Mouse (Mus musculus) naive thymus-derived CD4-positive, alpha-beta T cell, adult 2 months (primary cell): ENCODE results near the gene Sds.

Source experiments
- DNase-seq: peaks from one replicate; pipeline ENCODE4 v3.0.0-alpha.2; 2011; ENCODE audit warnings: low read depth

Gene Sds

DNA sequence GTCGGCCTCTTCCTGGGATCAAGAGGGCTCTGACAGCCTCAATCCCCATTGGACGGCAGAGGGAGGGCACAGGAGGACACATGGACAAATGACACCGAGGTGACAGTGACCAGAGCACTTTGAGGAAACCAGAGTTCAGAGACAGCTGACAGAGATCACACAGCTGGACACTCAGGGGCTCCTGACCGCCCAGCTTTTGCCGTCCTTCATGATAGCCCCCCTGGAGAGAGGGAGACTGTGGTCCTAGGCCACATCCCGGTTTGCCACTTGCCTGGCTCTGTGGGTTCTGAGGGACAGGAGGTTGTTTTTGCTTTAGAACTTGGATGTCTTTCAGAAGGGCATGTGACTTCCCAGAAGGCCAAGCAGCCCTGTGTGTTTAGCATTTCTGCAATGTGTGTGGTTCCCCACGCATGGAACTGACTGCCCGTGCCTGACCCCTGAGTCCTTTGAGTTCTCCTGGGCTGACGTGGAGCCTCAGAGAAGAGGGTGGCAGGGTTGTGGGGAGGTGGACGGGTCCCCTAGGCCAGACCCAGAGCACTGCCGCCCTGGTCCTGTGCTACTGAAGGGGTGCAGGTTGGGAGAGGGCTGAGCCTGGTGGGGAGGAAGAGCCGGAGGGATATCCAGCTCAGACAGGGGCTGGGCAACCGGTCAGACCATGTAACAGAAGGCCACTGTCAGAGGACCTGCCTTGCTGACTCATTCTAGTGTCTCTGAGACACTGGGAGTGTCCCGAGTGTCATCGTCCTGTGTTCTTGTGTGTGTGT, 40.1 kb downstream of the Sds start:
- no peak for DNase-seq

DNA sequence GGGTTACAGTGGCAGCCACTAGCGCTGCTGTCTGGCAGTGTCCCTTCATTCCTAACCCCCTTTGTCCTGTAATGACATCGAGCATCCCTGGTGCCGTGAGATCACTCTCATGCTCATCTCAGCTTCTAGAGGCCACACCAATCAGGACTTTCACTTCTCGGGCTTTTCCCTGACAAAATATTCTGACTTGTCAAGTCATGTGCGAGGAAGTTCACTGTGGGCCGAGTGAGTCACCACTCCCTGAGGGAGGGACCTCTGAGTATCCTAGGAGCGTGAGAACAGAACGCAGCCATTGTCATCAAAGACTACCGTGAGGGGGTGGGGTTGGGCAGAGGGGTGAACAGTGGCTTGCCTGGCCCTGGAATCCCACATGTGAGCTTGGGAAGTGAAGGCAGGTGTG, 41.2 kb downstream of the Sds start:
- DNase-seq, result no peak

DNA sequence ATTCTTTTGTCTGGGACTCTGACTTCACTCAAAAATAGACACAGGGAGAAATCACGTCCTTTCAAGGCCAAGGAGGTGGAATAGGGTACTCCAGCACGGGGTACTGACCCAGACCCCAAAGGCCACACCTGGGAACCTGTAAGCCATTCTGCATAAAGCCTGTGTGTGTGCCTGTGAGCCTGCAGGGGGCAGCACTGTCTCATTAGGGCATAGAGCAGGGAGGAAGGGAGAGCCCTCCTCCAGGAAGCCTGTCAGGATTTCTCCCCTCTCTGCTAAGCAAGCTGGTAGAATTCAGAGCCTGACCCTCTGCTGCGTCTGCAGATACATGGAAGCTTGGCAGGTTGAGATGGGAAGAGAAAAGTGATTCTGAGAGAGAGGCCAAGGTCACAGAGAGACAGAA, 46.3 kb downstream of the Sds start:
- DNase-seq, result peak; percentile 69

DNA sequence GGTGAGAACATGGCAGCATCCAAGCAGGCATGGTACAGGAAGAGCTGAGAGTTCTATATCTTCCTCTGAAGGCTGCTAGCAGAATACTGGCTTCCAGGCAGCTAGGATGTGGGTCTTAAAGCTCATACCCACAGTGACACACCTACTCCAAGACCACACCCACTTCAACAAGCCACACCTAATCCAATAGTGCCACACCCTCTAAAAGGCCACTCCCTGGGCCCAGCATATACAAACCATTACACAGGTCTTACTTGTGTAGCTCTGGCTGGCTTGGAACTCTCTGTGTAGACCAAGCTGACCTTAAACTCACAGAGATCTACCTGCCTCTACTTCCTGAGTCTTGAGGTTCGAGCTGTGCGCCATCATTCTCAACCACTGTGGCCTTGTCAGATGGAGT, 48.4 kb downstream of the Sds start:
- no peak for DNase-seq

DNA sequence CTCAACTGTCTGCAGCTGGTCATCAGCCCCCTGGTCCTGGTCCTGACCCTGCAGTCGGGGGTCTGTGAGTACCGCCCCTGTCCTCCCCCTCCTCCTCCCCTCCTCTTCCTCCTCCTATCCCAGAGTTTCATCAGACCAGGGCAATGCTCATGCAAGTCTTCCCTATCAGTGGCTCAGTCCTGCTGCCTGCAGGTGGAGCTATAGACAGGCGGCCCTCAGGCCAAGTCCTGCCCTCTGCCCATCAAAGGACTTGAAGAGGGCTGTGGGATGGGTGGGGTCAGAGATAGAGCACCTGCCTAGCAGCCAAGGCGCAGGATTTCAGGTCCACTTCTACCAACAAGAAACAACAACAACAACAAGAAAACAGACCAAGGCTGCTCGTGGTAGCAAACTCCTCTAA, 49.4 kb downstream of the Sds start:
- no peak for DNase-seq

DNA sequence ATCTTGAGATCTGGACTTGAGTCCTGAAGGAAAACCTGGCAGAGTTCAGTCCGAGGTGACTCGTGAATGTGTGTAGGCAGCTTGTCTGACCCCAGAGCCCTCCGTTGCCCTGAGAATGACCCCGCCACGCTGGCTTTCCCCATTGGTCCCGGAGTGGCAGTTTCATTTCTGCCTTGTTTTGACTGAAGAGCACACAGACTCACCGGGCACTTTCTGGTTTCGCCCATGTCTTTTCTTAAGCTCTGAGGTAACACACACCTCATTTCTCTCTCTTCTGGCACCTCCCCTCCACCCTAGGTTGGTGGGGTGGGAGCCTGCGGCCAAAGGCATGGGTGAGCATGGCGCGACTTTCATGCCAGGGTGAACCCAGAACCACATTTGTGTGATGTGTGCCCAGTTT, 50.0 kb downstream of the Sds start:
- DNase-seq, result no peak

DNA sequence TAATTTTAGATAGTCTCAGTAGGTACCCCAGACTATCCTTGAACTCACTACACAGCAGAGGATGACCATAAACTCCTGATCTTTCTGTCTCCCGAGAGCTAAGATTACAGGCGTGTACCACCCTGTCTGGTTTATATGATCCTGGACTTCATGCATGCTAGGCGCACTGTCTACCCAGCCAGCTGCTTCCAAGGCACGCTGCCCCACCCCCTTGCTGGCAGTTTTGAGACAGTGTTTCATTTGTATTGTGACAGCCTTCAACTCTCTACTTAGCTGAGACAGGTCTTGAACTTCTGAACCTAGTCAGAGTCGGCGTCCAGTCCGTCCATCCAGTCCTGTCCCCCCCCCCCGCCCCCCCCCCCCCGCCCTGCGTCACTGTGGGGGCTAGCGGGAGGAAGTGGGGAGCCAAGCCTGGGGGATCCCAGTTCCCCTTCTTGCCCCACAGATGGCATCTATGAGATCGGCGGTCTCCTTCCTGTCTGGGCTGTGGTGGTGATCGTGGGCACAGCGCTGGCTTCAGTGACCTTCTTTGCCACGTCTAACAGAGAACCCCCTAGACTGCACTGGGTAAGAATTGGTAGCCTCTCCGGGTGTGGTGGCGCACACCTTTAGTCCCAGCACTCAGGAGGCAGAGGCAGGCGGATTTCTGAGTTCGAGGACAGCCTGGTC, 51.1 kb downstream of the Sds start:
- DNase-seq, result no peak

DNA sequence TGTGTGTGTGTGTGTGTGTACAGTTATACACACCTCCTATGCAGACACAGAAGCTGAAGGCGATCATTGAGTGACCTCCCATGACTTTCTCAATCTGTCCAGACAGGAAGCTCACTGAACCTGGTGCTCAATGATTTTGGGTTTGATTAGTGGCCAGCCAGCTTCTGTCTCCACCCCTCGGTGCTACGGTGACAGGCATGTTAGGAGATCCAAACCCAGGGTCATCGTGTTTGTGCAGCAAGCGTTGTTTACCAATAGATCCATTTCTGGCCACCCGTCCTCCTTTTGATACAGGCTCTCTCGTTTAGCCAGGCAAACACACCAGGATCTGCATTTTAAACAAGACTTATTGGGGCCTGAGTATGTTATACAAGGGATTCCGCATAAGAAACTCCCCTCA, 55.3 kb downstream of the Sds start:
- DNase-seq, result no peak
